Mouse (Mus musculus) cerebellum, adult 9-11 months (tissue): Measurements from ENCODE around the gene Iqsec1.

ENCODE experiments used
- DNase-seq: peaks from one replicate; pipeline ENCODE4 v3.0.0; 2022

Iqsec1 gene

DNA sequence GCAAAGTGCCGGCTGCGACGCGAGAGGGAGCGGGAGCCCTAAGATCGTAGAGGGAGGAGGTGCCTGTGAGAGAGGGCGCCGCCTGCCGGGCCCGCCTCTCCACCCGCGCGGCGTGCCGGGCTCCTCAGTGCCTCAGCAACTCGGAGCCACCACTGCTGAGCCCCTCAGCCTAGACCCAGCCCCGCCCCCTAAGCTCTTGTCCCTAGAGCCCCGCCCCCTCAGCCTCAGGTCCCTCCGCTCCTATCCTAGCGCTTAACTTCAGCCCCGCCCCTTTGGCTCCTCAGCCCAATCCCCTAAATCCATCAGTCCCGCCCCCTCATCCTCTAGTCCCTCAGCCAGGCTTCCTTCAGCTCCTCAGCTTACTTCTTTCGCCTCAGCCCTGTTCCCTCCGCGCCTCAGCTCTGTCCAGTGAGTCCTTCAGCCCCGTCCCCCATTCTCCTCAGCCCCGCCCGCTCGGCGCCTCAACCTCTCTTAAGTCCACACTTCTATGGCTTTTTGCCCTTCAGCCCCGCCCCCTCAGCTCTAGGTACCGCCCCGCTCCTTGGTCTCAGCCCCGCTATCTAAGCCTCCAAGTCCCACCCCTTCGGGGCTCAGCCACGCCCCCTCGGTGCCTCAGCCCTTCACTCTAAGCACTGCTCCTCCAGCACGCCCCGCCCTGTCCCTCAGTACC is at the start of gene Iqsec1:
Gene Iqsec1 (minus strand): TSS at position 38 of the 670 bp plus-strand sequence.
- DNase-seq = peak; percentile 55

DNA sequence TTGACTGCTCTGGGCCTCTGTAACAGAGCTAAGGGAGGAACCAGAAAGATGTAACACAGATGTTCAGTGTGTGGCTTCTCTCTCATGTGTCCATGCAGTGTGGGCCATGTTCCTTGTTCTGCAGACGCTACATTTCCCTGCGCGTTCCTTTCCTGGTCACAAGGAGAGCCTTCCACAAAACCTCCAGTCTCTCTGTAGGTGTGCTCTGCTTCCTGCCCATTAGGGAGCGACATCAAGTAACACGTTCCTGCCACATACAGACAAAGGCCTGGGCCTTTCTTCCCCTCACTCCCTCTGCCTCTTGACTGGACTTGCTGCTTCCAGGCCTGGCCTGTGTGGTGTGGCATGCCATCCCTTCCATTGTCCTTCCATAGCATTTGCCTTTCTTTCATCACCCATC is 39.8 kb upstream of the Iqsec1 start:
- no peak for DNase-seq

DNA sequence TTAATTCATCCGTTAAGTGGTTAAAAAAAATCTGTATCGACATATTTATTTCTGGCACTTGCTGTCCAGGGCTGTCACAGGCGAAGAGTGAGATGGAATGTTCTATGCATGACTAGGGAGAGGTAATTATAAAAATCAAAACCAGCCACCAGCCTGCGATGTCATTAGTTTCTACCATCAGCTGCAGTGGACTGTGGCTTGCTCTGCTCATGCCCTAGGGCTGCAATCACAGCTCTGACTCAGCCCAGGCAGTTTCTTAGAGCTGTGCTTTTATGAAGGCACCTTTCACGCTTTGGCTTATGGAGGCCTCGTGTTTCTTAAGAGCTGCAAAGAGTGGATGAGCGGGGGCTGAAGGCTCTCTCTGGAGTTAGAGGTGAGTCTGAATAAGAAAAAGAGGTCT is 32.3 kb upstream of the Iqsec1 start:
- no peak for DNase-seq

DNA sequence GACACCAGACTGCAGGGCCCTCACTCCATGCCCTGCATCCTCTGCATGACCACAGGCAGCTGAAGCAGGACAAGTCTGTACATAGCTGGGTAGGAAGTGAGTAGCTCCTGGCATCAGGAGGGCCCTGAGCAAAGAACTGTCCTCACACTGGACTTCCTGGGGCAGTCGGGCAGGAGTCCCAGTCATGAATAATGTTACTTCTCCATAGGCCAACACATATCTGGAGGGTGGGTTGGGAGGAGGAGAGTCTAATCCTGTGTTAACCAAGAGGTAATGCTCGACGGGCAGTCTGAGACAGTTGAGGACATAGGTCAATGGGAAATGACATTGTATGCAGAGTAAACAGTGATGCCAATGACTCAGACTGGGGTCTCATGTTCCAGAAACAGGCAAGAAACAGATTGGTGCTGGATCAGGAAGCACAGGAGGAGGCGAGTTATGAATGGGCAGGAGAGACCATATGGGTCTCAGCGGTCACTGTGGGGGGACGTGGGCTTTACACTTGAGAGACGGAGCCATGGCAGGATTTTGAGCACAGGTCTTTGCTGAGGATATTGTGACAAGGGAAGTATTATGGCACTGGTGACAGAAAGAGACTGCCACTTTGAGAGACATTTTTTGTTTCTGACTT is 28.2 kb upstream of the Iqsec1 start:
- DNase-seq = peak; percentile 15

DNA sequence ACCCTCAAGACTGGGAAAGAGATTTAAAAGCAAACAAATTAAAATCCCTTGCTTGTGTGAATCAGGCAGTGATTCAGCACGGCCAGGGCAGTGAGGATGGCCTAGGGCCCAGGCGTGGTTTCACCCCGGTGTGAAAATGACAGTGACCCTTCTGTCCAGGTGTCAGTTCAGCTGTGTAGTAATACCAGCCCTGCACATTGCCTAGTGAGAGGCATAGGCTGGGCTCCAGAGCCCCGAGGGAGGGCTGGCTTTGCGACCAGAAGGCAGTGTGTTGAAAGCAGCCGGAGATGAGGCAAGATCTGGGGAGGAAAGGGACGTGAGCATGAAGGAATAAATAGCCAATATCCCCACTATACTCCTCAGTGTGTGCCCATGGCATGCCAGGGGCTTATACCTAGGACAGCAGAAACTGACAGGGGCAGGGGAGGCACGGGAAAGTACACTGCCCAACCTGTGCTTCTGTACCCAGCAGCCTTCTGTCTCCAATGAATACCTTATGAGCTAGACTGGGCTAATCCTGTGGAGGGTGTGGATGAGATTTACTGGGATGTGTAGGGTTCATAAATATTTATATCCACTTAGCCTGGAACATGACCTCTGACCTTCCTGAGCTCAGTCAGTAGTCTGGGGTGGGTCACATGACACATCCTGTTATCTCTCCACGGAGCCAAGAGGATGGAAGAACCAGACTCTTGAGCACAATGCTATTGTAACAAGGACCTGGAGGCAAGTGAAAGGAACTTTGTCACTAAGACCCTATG is 25.9 kb upstream of the Iqsec1 start:
- no peak for DNase-seq

DNA sequence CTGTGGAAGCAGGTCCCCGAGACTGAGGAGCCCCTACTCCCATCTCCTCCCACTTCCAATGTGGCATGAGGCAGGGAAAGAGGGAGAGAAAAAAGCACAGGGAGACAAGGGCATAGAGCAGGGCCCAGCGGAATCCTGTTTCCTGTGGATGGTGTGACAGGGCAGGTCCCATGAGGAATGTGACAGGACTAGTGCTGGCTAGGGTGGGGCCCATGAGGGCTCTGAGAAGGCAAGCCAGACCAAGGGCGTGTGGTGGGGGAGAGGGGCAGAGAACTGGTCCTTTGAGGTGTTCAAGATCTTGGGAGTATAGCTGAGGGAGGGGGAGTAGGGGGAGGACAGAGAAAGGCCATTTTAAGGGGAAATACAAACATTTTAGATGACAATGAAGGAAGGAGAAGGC is 24.0 kb upstream of the Iqsec1 start:
- no peak for DNase-seq

DNA sequence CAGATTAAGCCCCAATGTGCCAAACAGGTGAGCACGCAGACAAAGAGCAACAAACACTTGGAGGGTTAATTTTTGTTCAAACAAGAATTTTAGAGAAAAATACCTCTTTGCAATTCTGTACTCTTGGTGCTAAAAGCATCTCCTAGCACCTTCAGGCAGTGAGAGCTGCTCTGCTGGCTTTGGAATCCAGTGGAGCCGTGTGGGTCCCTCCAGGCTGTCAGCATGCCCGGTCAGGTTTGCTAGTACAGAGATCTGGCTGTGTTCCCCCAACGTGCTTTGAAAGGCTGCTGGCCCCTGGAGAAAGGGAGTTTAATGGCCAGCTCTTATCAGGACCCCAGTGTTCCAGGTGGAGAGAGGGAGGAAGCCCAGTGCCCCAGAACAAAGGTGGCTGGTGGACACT is 23.1 kb upstream of the Iqsec1 start:
- no peak for DNase-seq

DNA sequence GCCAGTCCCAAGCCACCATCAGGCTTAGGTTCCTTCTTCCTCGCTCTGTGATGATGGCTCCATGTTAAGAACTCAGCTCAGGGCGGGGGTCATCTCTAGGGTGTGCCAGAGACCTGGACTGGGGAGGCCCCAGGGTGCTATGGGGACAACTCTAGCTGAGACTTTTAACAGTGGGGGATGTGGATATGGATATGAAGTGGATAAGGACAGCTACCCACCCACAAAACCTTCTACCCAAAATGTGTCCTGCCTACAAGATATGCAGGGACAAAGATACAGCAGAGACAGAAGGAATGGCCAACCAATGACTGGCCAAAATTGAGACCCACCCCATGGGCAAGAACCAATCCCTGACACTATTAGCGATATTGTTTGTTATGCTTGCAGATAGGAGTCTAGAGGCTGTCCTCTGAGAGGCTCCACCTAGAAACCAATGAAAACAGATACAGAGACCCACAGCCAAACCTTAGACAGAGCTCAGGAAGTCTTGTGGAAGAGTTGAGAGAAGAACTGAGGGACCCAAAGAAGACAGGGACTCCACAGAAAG is 19.9 kb upstream of the Iqsec1 start:
- no peak for DNase-seq

DNA sequence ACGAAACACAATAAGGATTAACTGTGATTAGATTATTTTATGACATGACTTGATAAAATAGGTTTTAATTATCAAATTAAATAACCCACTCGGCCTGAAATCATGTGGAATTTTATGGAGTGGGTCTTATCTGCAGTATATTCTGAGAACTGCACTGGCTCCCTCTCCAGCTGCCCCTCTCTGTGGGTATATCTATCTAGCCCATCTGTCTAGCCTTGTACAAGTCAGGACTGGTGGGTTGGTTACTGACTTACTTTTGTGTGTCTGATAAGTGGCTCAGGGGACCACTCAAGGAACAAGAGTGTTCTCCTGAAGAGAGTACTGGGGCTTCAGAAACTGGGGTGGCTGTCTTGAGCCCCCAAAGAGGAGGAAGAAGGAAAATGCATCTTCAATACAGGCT is 18.7 kb upstream of the Iqsec1 start:
- DNase-seq = no peak

DNA sequence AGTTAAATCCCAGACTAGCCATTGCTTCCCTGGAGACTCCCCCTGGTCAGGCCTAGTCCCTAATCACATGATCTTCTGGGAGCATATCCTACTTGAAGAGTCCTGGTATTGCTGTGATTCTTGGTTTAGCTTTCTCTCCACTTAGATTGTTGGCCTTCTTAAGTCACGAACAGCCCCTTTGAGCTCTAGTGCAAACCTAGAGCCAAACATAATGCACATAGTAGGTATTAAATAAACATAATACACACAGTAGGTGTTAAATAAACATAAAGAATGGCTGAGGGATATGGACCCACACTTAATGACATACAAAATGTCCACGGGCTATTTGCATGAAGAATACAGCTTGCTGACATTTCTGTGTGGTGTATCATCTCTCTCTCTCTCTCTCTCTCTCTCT is 15.7 kb upstream of the Iqsec1 start:
- DNase-seq = no peak

DNA sequence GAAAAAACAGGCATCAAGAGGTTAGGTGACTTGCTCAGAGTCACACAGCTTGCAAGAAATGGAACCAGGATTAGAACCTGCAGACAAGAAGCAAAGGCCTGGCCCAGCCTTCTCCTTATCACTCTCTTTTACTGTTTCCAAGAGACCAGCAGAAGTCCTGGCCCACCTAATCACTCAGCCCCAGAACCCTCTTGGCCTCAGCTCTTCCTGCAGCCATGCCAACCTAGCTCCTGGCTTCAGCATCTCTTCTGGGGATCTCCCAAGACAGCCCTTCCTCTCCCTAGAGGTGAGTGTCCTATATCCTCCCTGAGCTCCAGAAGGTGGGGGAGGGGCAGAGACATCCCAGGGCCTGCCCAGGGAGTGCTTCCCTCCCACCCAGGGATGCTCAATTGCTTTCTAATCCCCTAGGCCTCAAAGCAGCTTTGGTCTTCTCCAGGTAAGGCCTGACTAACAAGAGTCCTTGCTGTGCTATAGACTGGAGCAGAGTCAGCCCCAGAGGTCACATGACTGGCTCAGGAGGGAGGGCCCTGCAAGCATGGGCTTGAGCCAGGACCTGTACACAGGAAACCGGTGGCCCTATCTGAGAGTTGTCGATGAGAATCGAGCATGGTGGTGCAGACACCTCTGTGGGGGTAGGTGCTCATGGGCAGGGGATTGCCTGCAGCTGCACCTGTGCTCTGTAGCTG is 15.0 kb upstream of the Iqsec1 start:
- DNase-seq = no peak

DNA sequence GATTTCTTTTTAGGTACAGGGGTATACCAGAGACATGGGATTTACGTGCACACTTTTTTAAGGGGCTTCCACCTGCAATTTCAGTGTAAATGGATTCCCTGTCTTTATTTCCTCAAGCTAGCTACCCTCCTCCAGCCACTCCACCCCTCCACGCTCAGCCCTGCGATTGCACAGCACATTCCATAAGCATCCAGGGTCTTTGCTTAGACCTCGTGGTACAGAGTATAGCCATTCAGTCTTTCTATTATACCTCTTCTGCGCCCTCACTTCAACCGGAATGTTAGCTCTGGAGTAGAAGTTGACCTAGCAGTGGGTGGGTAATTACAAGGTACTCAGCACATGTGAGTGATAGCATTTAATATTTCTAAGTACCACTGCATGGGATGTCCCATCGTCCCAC is 13.1 kb upstream of the Iqsec1 start:
- DNase-seq = no peak

DNA sequence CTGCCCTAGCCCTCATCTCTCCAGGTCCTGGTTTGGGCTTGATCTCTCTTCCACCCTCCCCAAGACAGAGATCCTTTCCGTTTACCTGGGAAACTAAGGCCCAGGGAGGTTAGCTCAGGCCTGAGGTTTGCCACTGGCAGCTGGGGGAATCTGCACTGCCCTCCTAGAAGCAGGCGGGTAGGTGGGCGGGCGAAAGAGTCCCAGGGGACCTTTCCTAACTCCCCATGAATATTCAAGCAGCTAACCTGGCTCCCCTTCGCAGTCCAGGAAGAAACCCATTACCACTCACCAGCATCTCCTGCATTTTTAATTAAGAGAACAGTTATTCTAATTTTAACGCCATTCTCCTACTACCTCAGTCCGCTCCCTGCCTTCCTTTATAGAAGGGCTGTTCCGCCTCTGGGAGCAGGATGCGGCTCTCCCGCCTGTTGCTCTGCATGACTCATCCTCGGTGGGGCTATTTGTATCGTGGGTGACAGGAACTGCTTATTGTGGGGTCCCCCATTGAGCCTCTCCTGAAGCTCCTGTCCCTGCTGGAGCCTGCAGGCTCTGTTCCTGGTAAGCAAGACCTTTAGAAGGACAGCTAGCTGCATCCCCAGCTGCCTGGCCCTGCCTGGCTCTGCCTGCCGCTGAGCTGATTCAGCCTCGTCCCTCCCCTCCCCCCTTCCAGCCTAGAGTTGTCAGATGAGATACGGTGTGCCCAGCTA is 12.5 kb upstream of the Iqsec1 start:
- DNase-seq = peak; percentile 21

DNA sequence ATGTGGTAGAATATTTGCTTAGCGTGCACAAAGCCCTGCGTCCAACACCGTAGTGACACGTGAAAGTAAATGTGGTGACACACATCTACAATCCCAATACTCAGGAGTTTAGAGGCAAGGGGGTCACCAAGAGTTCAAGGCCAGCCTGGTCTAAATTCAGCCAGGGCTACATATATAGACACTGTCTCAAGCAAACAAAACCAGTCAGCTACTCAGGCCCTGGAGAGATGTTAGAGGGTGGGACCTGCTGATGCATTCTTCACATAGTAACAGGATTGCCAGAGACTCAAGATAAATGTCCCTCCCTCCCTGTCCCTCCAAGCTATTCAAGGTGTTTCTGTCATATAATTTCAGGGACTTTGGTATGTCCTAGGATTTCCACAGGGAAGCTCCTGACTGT is 10.7 kb upstream of the Iqsec1 start:
- DNase-seq = no peak

DNA sequence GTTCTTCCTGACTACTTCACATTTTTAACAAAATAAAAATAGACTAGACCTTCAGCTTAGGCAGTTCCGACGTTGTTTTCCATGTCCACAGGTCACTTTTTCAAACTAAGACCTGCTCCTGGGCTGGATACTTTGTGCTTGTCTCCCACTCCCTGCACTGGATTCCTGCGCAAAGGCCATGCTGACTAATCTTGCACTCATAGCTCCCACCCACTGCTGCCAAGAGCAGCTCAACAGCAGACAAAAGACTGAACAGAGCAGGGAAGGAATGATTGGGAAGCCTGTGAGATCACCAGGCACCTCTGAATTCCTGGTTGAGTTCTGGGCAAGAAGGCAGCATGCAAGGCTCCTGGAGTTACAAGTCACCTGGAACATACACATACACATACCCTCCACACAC is 8.5 kb upstream of the Iqsec1 start:
- no peak for DNase-seq

DNA sequence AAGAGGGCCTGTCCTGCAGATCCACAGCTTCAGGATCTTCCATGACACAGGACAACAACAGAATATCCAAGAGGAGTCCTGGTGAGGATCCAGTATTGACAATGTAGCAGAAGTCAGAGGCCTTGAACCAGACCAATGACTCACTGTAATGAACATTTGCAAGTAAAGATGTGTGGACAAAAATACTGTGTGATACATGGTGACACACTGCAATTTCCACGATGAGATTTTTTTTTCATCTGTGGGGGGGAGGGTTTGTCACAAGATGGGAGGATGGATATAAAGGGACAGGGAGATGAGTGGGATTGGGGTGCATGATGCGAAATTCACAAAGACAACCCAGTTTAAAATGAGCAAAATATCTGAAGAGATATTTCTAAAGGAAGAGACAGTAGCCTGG is 7.7 kb upstream of the Iqsec1 start:
- DNase-seq = no peak

DNA sequence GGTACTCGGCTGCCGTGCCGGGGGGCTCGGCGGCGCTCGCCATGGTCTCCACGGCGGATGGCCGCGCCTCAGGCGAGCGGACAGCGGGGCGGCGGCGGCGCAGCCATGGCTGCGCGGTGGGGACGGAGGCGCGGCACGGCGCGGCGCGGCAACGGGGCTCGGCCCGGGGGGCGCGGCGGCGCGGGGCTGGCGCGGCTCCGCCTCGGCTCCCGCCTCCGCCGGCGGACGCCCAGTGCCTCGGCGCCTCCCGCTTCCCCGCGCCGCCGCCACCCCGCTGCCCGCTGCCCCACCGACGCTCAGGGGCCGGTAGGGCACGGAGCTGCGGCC is 223 bp downstream of the Iqsec1 start:
- no peak for DNase-seq

DNA sequence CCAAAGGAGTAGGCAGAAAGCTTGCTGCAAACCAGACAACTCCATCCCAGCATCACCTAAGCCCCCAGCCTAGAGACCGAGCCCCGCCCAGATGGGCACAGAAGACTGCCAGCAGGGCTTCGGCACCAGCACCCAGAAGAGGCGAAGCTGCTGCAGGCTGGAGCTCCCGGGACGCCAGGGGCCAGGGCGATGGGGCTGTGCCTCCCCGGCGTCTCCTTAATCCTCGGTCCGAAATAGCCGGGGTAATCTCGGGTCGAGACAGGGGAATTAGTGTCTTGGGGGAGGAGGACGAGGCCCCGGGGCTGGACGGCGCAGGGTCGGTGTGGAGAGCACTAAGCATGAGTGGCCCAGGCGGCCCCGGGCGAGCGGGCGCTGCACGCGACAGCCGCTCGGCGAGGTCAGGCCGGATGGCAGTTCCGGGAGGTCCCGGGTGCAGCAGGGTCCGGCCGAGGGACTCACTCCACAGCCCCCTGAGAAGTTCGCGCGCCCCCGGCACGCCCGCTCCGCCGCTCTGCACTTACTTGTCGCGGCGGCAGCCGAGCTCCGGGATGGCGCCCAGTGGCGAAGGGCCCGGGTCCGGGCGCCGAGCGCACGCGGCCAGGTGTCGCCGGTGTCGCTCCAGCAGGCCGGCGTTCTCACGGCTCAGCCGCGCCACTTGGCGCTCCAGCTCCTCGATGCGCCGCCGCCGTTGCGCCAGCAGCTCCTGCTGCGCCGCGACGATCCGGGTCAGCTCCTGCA is 755 bp downstream of the Iqsec1 start:
- DNase-seq = no peak

DNA sequence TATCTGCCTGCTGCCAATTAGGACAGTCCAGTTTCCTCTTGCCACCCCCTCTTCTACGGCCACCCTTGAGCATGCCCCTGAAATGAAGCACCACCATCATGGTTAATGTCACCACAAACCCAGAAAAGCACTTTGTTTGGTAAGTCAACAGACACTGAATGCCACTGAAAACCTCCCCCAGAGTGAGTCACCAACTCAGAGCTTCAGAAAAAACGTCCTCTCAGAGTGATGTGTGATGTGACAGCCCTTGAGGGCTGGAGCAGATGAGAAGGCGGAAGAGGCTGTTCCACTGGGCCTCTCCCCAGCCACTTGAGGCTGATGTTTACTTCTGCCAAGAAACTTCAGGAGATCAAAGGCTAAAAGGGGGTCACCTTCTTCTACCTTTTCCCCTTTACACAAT is 4.4 kb downstream of the Iqsec1 start:
- no peak for DNase-seq

DNA sequence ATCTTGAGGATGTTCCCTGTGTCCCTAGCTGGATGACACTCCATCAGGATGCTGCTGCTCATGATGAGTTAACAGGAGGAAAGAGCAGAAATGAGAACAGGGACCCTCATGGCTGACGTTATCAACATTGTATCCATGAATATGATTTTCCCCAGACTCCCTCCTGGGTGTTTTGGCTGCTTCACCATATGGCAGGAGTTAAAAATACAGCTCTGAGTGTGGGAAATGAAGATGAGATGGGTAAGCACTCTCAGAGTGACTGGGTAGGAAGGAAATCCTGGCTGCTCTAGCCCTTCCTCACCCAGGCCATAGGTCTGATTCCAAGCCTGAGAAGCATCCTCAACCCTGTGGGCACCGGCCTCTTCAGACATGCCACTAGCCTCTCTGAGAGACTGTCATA is 14.2 kb downstream of the Iqsec1 start:
- DNase-seq = no peak

DNA sequence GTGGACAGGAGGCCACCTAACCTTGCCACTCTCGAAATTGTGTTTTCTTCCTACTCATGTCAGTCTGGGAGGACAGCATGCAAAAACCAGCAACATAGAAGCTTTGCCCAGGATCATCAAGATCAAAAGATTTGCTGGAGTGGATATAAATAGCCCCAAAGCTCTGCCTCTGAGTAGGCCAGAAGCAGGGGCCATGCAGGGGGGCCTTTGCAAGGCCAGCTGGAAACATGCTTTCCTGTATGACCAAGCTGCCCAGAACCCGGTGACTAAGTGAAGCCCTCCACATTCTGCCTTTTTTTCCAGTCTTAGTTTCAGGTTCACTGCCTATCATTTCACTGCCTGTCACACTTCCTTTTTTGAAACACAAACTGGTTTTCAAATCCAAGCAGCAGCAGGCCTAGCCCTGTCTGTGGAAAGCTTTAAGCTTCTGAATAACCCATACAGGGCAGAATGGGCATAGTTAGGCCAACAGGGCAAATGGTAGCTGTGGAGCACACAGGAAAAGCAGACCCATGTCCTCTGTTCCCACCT is 19.1 kb downstream of the Iqsec1 start:
- no peak for DNase-seq

DNA sequence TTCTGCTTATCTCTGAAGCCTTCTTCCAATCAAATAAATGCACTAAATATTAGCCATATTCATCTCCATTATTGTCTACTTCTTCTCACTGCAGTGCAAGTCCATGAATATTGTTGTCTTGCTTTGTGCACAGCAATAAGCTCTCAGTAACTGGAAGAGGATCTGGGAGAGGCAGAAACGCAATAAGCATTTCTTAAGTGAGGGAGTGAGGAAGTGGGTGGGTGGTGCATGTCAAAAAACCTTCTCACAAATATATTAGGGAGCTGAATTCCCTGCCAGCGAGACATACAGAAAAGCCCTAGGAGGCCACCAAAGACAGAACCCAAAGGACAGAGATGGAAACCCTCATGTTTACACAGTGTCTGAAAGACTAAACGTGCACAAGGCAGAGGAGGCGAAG is 35.1 kb downstream of the Iqsec1 start:
- DNase-seq = no peak
